Mouse (Mus musculus) kidney, adult 2 months (tissue): ENCODE measurements around the gene Clec2d. TPM values are rescaled to one million over a fixed set of nuclear protein-coding genes. Genes with fewer than 3 reads are reported as not detected.
A peak's percentile ranks its signal among the peaks of the same experiment; 100 is the strongest.
"Not testable (repeated sequence)": the region's sequence is repeated elsewhere in the genome, so short reads cannot be mapped to it uniquely, and the experiment has no call there.

Experiments
- DNase-seq: peaks from one replicate; pipeline ENCODE4 v3.0.0; 2021
- H3K27ac ChIP-seq: fragments of 200-500 bp; 2 replicates; pipeline ENCODE4 v1.5.1; 2012; ENCODE audit warnings: low read depth, low read length, control low read depth, inconsistent platforms; ENCODE audit not compliant: insufficient read depth
- H3K27me3 ChIP-seq: fragments of 200-500 bp; replicated peaks from 2 replicates; pipeline ENCODE4 v1.6.1; 2012; ENCODE audit warnings: mild to moderate bottlenecking, moderate library complexity, low read length, inconsistent platforms; ENCODE audit not compliant: control insufficient read depth, insufficient read depth
- H3K36me3 ChIP-seq: fragments of 200-500 bp; 2 replicates; pipeline ENCODE4 v1.6.1; 2012; ENCODE audit warnings: mild to moderate bottlenecking, moderate library complexity, low read length, inconsistent platforms; ENCODE audit not compliant: control insufficient read depth, insufficient read depth
- H3K4me1 ChIP-seq: fragments of 200-500 bp; 2 replicates; pipeline ENCODE4 v1.6.1; 2011; ENCODE audit warnings: low read length; ENCODE audit not compliant: control insufficient read depth, insufficient read depth
- H3K4me3 ChIP-seq: fragments of 200-500 bp; 2 replicates; pipeline ENCODE4 v1.5.1; 2011; ENCODE audit warnings: mild to moderate bottlenecking, low read depth, low read length, control low read depth; ENCODE audit not compliant: insufficient read depth
- CTCF ChIP-seq: fragments of 200-500 bp; conservative IDR thresholded peaks from 2 replicates; pipeline ENCODE4 v1.5.1; 2011; ENCODE audit warnings: low read depth, mild to moderate bottlenecking, control low read depth, low read length, moderate library complexity, mixed read lengths; ENCODE audit not compliant: insufficient read depth, insufficient read length
- POLR2A ChIP-seq: fragments of 200-500 bp; IDR thresholded peaks from one replicate; pipeline ENCODE4 v1.6.1; 2011; ENCODE audit warnings: low read depth, low read length, control low read depth
- WGBS: fragments of 180-500 bp; shearing (Covaris S2); methylation state at CpG from one replicate; pipeline ENCODE4 v1.1.7; 2018; 5-methylcytosine and 5-hydroxymethylcytosine counted together
- polyA plus RNA-seq: library from polyadenylated mRNA; depleted of rRNA; stranded (reverse); fragments of >200 nt; gene quantifications from 2 replicates; pipeline ENCODE4 v1.2.3, GENCODE M21; 2012

Clec2d gene
- polyA plus RNA-seq, 1 experiment: 67.0 TPM

GRCm38 (mm10) chr6:129181249-129181648 lies 834 bp downstream of the Clec2d start:
- Histone ChIP-seq H3K4me3 (peak overlapping the region; percentile 91), H3K27me3 (no peaks in the 10 kb centered on the region), H3K4me1 (peaks cover 17% of the 10 kb centered on the region; the same call in 1 of the 2 replicates), H3K27ac (peak overlapping the region; percentile 98), H3K36me3 (peaks cover 22% of the 10 kb centered on the region)
- 0% methylated on average over 1 of the region's 1 CpGs for WGBS
- no peak for DNase-seq
- TF ChIP-seq POLR2A (no peak), CTCF (no peak)

GRCm38 (mm10) chr6:129181683-129182082 lies 1.3 kb downstream of the Clec2d start:
- peak; percentile 68 for DNase-seq
- TF ChIP-seq CTCF: no peak; the same call in 1 of the 2 replicates
- TF ChIP-seq POLR2A: no peak
- H3K36me3 ChIP-seq: peaks cover 26% of the 10 kb centered on the region
- H3K27ac ChIP-seq: peak overlapping the region; percentile 97
- peaks cover 17% of the 10 kb centered on the region; the same call in 1 of the 2 replicates for H3K4me1 ChIP-seq
- H3K27me3 ChIP-seq: no peaks in the 10 kb centered on the region
- peak overlapping the region; percentile 67 for H3K4me3 ChIP-seq

GRCm38 (mm10) chr6:129182518-129182917 lies 2.1 kb downstream of the Clec2d start:
- DNase-seq: no peak
- Histone ChIP-seq H3K4me1 (peaks cover 12% of the 10 kb centered on the region; the same call in 1 of the 2 replicates), H3K36me3 (peaks cover 27% of the 10 kb centered on the region), H3K4me3 (peak overlapping the region; percentile 99), H3K27ac (peak overlapping the region; percentile 100), H3K27me3 (no peaks in the 10 kb centered on the region)
- no peak for TF ChIP-seq POLR2A
- TF ChIP-seq CTCF: no peak; the same call in 1 of the 2 replicates
- 0% methylated on average over 1 of the region's 1 CpGs for WGBS

GRCm38 (mm10) chr6:129184001-129184400 lies 3.6 kb downstream of the Clec2d start:
- not testable (repeated sequence) for H3K27me3 ChIP-seq, DNase-seq
- 64% methylated on average over 4 of the region's 4 CpGs for WGBS
- Histone ChIP-seq H3K4me1 (peaks cover 11% of the 10 kb centered on the region; the same call in 1 of the 2 replicates), H3K4me3 (peak overlapping the region; percentile 41; the same call in 1 of the 2 replicates), H3K27ac (peak overlapping the region; percentile 83), H3K36me3 (peaks cover 27% of the 10 kb centered on the region)

GRCm38 (mm10) chr6:129184788-129185187 lies 4.4 kb downstream of the Clec2d start:
- Histone ChIP-seq H3K4me1 (peaks cover 11% of the 10 kb centered on the region; the same call in 1 of the 2 replicates), H3K27ac (peak overlapping the region; percentile 83), H3K4me3 (peak overlapping the region; percentile 19; the same call in 1 of the 2 replicates), H3K27me3 (no peaks in the 10 kb centered on the region), H3K36me3 (peaks cover 27% of the 10 kb centered on the region)
- TF ChIP-seq POLR2A: no peak
- no peak for TF ChIP-seq CTCF
- 61% methylated on average over 5 of the region's 5 CpGs for WGBS
- DNase-seq: no peak

GRCm38 (mm10) chr6:129186022-129186421 lies 5.6 kb downstream of the Clec2d start:
- peaks cover 11% of the 10 kb centered on the region; the same call in 1 of the 2 replicates for H3K4me1 ChIP-seq
- no peaks in the 10 kb centered on the region for H3K27me3 ChIP-seq
- no peak overlapping the region for H3K4me3 ChIP-seq
- 75% methylated on average over 4 of the region's 4 CpGs for WGBS
- peaks cover 27% of the 10 kb centered on the region for H3K36me3 ChIP-seq
- no peak for DNase-seq
- no peak for TF ChIP-seq POLR2A
- TF ChIP-seq CTCF: no peak
- peak overlapping the region; percentile 45 for H3K27ac ChIP-seq

- WGBS: 93% methylated on average over 5 of the region's 5 CpGs
- H3K36me3 ChIP-seq: peaks cover 27% of the 10 kb centered on the region
- TF ChIP-seq POLR2A: no peak
- no peak for TF ChIP-seq CTCF
- DNase-seq: no peak
- no peak overlapping the region for H3K4me3 ChIP-seq
- H3K27me3 ChIP-seq: no peaks in the 10 kb centered on the region
- no peak overlapping the region for H3K27ac ChIP-seq
- peaks cover 11% of the 10 kb centered on the region; the same call in 1 of the 2 replicates for H3K4me1 ChIP-seq
Observed at GRCm38 (mm10) chr6:129186457-129187199, 6.2 kb downstream of the Clec2d start.
